Mouse (Mus musculus): ENCODE measurements around the gene Rbfox1. TPM values are rescaled to one million over a fixed set of nuclear protein-coding genes. Genes with fewer than 3 reads are reported as not detected.

Rbfox1 gene
- total RNA-seq, 2 experiments from 2014 or later = 413 to 426 TPM

- Histone ChIP-seq H3K4me3 (no peak overlapping the region), H3K27ac (0 out of 2 replicates have a peak overlapping the region, but pooled peaks have one; percentile 14)
- DNase-seq (ENCODE audit: low spot score in 2 of 2) = no peak
- TF ChIP-seq CTCF (conservative IDR thresholded peaks at IDR 0.05) = no peak
These were observed 193.9 kb downstream of the Rbfox1 start for GRCm38 (mm10) chr16:6079017-6079416.

- no peak overlapping the region for H3K4me3 ChIP-seq
- no peak for TF ChIP-seq CTCF (conservative IDR thresholded peaks at IDR 0.05)
- H3K27ac ChIP-seq = peak overlapping the region; percentile 72
- peak; percentile 69 to 77 for DNase-seq (ENCODE audit: low spot score in 2 of 2)
These were observed 199.7 kb downstream of the Rbfox1 start for GRCm38 (mm10) chr16:6084701-6085365.

GRCm38 (mm10) chr16:6086200-6086599, 201.0 kb downstream of the Rbfox1 start:
- Histone ChIP-seq H3K27ac (peak overlapping the region; percentile 72; the same call in 1 of the 2 replicates), H3K4me3 (no peak overlapping the region)
- no peak for DNase-seq (ENCODE audit: low spot score in 2 of 2)
- TF ChIP-seq CTCF (conservative IDR thresholded peaks at IDR 0.05) = no peak

GRCm38 (mm10) chr16:6091326-6092123, 206.4 kb downstream of the Rbfox1 start:
- DNase-seq (ENCODE audit: low spot score in 2 of 2) = no peak
- TF ChIP-seq CTCF (conservative IDR thresholded peaks at IDR 0.05) = no peak

GRCm38 (mm10) chr16:6095604-6096372, 210.6 kb downstream of the Rbfox1 start:
- TF ChIP-seq CTCF (conservative IDR thresholded peaks at IDR 0.05) = no peak
- DNase-seq (ENCODE audit: low spot score in 2 of 2) = no peak
- H3K4me3 ChIP-seq = no peak overlapping the region
- no peak overlapping the region for H3K27ac ChIP-seq

More at GRCm38 (mm10) chr16:6091326-6092123, 206.4 kb downstream of the Rbfox1 start:
- H3K4me3 ChIP-seq = no peak overlapping the region
- no peak overlapping the region for H3K27ac ChIP-seq

- TF ChIP-seq CTCF (conservative IDR thresholded peaks at IDR 0.05) = no peak
- DNase-seq (ENCODE audit: low spot score in 2 of 2) = no peak
- H3K27ac ChIP-seq = no peak overlapping the region
- H3K4me3 ChIP-seq = no peak overlapping the region
These were observed 212.3 kb downstream of the Rbfox1 start for GRCm38 (mm10) chr16:6097244-6098040.

- no peak for DNase-seq (ENCODE audit: low spot score in 2 of 2)
- TF ChIP-seq CTCF (conservative IDR thresholded peaks at IDR 0.05) = no peak
- Histone ChIP-seq H3K27ac (no peak overlapping the region), H3K4me3 (no peak overlapping the region)
These were observed 213.0 kb downstream of the Rbfox1 start for GRCm38 (mm10) chr16:6098116-6098515.

- Histone ChIP-seq H3K27ac (no peak overlapping the region), H3K4me3 (no peak overlapping the region)
- TF ChIP-seq CTCF (conservative IDR thresholded peaks at IDR 0.05) = no peak
- DNase-seq (ENCODE audit: low spot score in 2 of 2) = no peak
These were observed 214.4 kb downstream of the Rbfox1 start for GRCm38 (mm10) chr16:6099598-6099997.

- H3K27ac ChIP-seq = no peak overlapping the region
- no peak overlapping the region for H3K4me3 ChIP-seq
- DNase-seq (ENCODE audit: low spot score in 2 of 2) = no peak
- no peak for TF ChIP-seq CTCF (conservative IDR thresholded peaks at IDR 0.05)
These were observed 215.3 kb downstream of the Rbfox1 start for GRCm38 (mm10) chr16:6100421-6100877.

- Histone ChIP-seq H3K27ac (no peak overlapping the region), H3K4me3 (no peak overlapping the region)
- no peak for TF ChIP-seq CTCF (conservative IDR thresholded peaks at IDR 0.05)
- no peak for DNase-seq (ENCODE audit: low spot score in 2 of 2)
These were observed 218.6 kb downstream of the Rbfox1 start for GRCm38 (mm10) chr16:6103713-6104112.

- Histone ChIP-seq H3K27ac (no peak overlapping the region), H3K4me3 (no peak overlapping the region)
- DNase-seq (ENCODE audit: low spot score in 2 of 2) = no peak
- no peak for TF ChIP-seq CTCF (conservative IDR thresholded peaks at IDR 0.05)
These were observed 225.0 kb downstream of the Rbfox1 start for GRCm38 (mm10) chr16:6110121-6110520.

- peak in 1 of 2 experiments; percentile 28 for DNase-seq (ENCODE audit: low spot score in 2 of 2)
- Histone ChIP-seq H3K4me3 (no peak overlapping the region), H3K27ac (peak overlapping the region; percentile 51; the same call in 1 of the 2 replicates)
- no peak for TF ChIP-seq CTCF (conservative IDR thresholded peaks at IDR 0.05)
These were observed 228.8 kb downstream of the Rbfox1 start for GRCm38 (mm10) chr16:6113836-6114475.

Measured in layer of hippocampus, adult 2 months (tissue).